Mouse (Mus musculus): ENCODE measurements at regions not wholly inside any gene's neighbourhood (a gene's known extent, or its start where the extent isn't known, plus 50 kb on each side); places are given as distances from the start of the nearest gene placed in this dataset.

GRCm38 (mm10) chr12:79962649-79963236, 150.1 kb downstream of the Zfp36l1 start:
- Histone ChIP-seq H3K4me3 (ENCODE audit: insufficient read depth, poor library complexity, severe bottlenecking) (no peak overlapping the region), H3K79me2 (ENCODE audit: control insufficient read depth, insufficient read depth) (no peaks in the 10 kb centered on the region), H3K27me3 (ENCODE audit: control insufficient read depth, insufficient read depth, insufficient read length) (no peaks in the 10 kb centered on the region), H3ac (ENCODE audit: control insufficient read depth, insufficient read length, low read depth) (no peak overlapping the region), H3K36me3 (ENCODE audit: control insufficient read depth, insufficient read depth) (no peaks in the 10 kb centered on the region), H3K79me3 (ENCODE audit: low read depth) (no peaks in the 10 kb centered on the region)
- TF ChIP-seq USF1 (IDR thresholded peaks at IDR 0.05; ENCODE audit: low read depth) (no peak), MYOD1 (IDR thresholded peaks at IDR 0.05; ENCODE audit: control insufficient read depth, insufficient read length, low read depth) (no peak), MYOG (IDR thresholded peaks at IDR 0.05; ENCODE audit: control insufficient read depth, extremely low read depth, insufficient read length) (no peak), FOSL1 (IDR thresholded peaks at IDR 0.05; ENCODE audit: insufficient read depth, low read length, poor library complexity, severe bottlenecking) (no peak), CEBPB (IDR thresholded peaks at IDR 0.05; ENCODE audit: low read depth) (no peak), MAX (IDR thresholded peaks at IDR 0.05) (no peak), CTCF (IDR thresholded peaks at IDR 0.05; ENCODE audit: control insufficient read depth, insufficient read depth, insufficient read length) (no peak)

DNA sequence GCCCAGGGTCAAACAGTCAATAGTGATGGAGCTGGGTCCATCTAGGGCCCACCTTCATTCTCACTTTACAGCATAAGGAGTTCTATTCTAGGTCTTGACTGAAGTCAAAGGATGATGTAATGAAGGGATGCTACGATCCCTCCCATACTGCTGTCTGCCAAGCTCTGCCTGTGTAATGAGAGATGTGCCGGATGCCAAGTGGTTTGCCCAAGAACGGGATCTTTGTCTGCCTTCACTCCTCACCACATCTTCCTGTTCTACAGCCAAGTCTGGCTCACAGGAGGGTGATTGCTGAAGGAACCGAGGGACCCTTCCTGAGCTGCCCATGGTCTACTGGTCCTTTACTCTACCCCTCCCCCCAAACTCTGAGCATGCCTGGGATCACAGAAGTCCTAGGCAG, 150.9 kb downstream of the Zfp36l1 start:
- no peaks in the 10 kb centered on the region for H3K27me3 ChIP-seq (ENCODE audit: control insufficient read depth, insufficient read depth, insufficient read length)
- no peaks in the 10 kb centered on the region for H3K79me3 ChIP-seq (ENCODE audit: low read depth)
- H3K36me3 ChIP-seq (ENCODE audit: control insufficient read depth, insufficient read depth): no peaks in the 10 kb centered on the region
- no peak overlapping the region for H3ac ChIP-seq (ENCODE audit: control insufficient read depth, insufficient read length, low read depth)
- TF ChIP-seq CTCF (IDR thresholded peaks at IDR 0.05; ENCODE audit: control insufficient read depth, insufficient read depth, insufficient read length) (no peak), FOSL1 (IDR thresholded peaks at IDR 0.05; ENCODE audit: insufficient read depth, low read length, poor library complexity, severe bottlenecking) (no peak)
- no peaks in the 10 kb centered on the region for H3K79me2 ChIP-seq (ENCODE audit: control insufficient read depth, insufficient read depth)
- no peak overlapping the region for H3K4me3 ChIP-seq (ENCODE audit: insufficient read depth, poor library complexity, severe bottlenecking)

- Histone ChIP-seq H3ac (ENCODE audit: control insufficient read depth, insufficient read length, low read depth) (no peak overlapping the region), H3K4me3 (ENCODE audit: insufficient read depth, poor library complexity, severe bottlenecking) (no peak overlapping the region), H3K79me2 (ENCODE audit: control insufficient read depth, insufficient read depth) (no peaks in the 10 kb centered on the region), H3K36me3 (ENCODE audit: control insufficient read depth, insufficient read depth) (no peaks in the 10 kb centered on the region), H3K79me3 (ENCODE audit: low read depth) (no peaks in the 10 kb centered on the region), H3K27me3 (ENCODE audit: control insufficient read depth, insufficient read depth, insufficient read length) (no peaks in the 10 kb centered on the region)
- TF ChIP-seq MYOD1 (IDR thresholded peaks at IDR 0.05; ENCODE audit: control insufficient read depth, insufficient read length, low read depth) (no peak), CEBPB (IDR thresholded peaks at IDR 0.05; ENCODE audit: low read depth) (no peak), CTCF (IDR thresholded peaks at IDR 0.05; ENCODE audit: control insufficient read depth, insufficient read depth, insufficient read length) (no peak), FOSL1 (IDR thresholded peaks at IDR 0.05; ENCODE audit: insufficient read depth, low read length, poor library complexity, severe bottlenecking) (no peak), MAX (IDR thresholded peaks at IDR 0.05) (no peak), USF1 (IDR thresholded peaks at IDR 0.05; ENCODE audit: low read depth) (no peak), MYOG (IDR thresholded peaks at IDR 0.05; ENCODE audit: control insufficient read depth, extremely low read depth, insufficient read length) (no peak)
These were observed 151.7 kb downstream of the Zfp36l1 start for GRCm38 (mm10) chr12:79961076-79961475.

- H3K79me3 ChIP-seq (ENCODE audit: low read depth): no peaks in the 10 kb centered on the region
- no peaks in the 10 kb centered on the region for H3K79me2 ChIP-seq (ENCODE audit: control insufficient read depth, insufficient read depth)
- no peaks in the 10 kb centered on the region for H3K36me3 ChIP-seq (ENCODE audit: control insufficient read depth, insufficient read depth)
- no peak overlapping the region for H3K4me3 ChIP-seq (ENCODE audit: insufficient read depth, poor library complexity, severe bottlenecking)
- no peak for TF ChIP-seq USF1 (IDR thresholded peaks at IDR 0.05; ENCODE audit: low read depth)
- TF ChIP-seq MYOD1 (IDR thresholded peaks at IDR 0.05; ENCODE audit: control insufficient read depth, insufficient read length, low read depth): no peak
- TF ChIP-seq MAX (IDR thresholded peaks at IDR 0.05): no peak
- no peak for TF ChIP-seq FOSL1 (IDR thresholded peaks at IDR 0.05; ENCODE audit: insufficient read depth, low read length, poor library complexity, severe bottlenecking)
- TF ChIP-seq CTCF (IDR thresholded peaks at IDR 0.05; ENCODE audit: control insufficient read depth, insufficient read depth, insufficient read length): no peak
- TF ChIP-seq MYOG (IDR thresholded peaks at IDR 0.05; ENCODE audit: control insufficient read depth, extremely low read depth, insufficient read length): no peak
- no peak for TF ChIP-seq CEBPB (IDR thresholded peaks at IDR 0.05; ENCODE audit: low read depth)
- no peak overlapping the region for H3ac ChIP-seq (ENCODE audit: control insufficient read depth, insufficient read length, low read depth)
- no peaks in the 10 kb centered on the region for H3K27me3 ChIP-seq (ENCODE audit: control insufficient read depth, insufficient read depth, insufficient read length)
These were observed 152.4 kb downstream of the Zfp36l1 start for GRCm38 (mm10) chr12:79960446-79960845.

- H3ac ChIP-seq (ENCODE audit: control insufficient read depth, insufficient read length, low read depth): no peak overlapping the region
- no peaks in the 10 kb centered on the region for H3K36me3 ChIP-seq (ENCODE audit: control insufficient read depth, insufficient read depth)
- H3K79me2 ChIP-seq (ENCODE audit: control insufficient read depth, insufficient read depth): no peaks in the 10 kb centered on the region
- no peaks in the 10 kb centered on the region for H3K79me3 ChIP-seq (ENCODE audit: low read depth)
- no peaks in the 10 kb centered on the region for H3K27me3 ChIP-seq (ENCODE audit: control insufficient read depth, insufficient read depth, insufficient read length)
- TF ChIP-seq USF1 (IDR thresholded peaks at IDR 0.05; ENCODE audit: low read depth) (no peak), CTCF (IDR thresholded peaks at IDR 0.05; ENCODE audit: control insufficient read depth, insufficient read depth, insufficient read length) (no peak), MYOG (IDR thresholded peaks at IDR 0.05; ENCODE audit: control insufficient read depth, extremely low read depth, insufficient read length) (no peak), FOSL1 (IDR thresholded peaks at IDR 0.05; ENCODE audit: insufficient read depth, low read length, poor library complexity, severe bottlenecking) (no peak), CEBPB (IDR thresholded peaks at IDR 0.05; ENCODE audit: low read depth) (no peak), MYOD1 (IDR thresholded peaks at IDR 0.05; ENCODE audit: control insufficient read depth, insufficient read length, low read depth) (no peak), MAX (IDR thresholded peaks at IDR 0.05) (no peak)
- H3K4me3 ChIP-seq (ENCODE audit: insufficient read depth, poor library complexity, severe bottlenecking): no peak overlapping the region
These were observed 153.1 kb downstream of the Zfp36l1 start for GRCm38 (mm10) chr12:79959540-79960305.

All from C2C12 (cell line).